Mouse (Mus musculus) midbrain, postnatal 0 days (tissue): Measurements from ENCODE around the gene Gm10490. TPM values are rescaled to one million over a fixed set of nuclear protein-coding genes. Genes with fewer than 3 reads are reported as not detected.

ENCODE experiments used
- ATAC-seq: fragments of 200-750 bp; cut with Nextera tagmentation; 2 replicates; pipeline ENCODE4 v1.8.0; 2017; ENCODE audit warnings: moderate number of reproducible peaks, mild to moderate bottlenecking, moderate TSS enrichment, moderate library complexity; ENCODE audit not compliant: low FRiP score
- DNase-seq: peaks from one replicate; pipeline ENCODE4 v3.0.0-alpha.2; 2015; ENCODE audit warnings: low spot score
- H3K27ac ChIP-seq: fragments of 300-500 bp; sonication (generic); 2 replicates; pipeline ENCODE4 v1.5.1; 2014; ENCODE audit warnings: low read depth, mild to moderate bottlenecking, low read length, mixed read lengths
- H3K27me3 ChIP-seq: fragments of 300-500 bp; sonication (generic); 2 replicates; pipeline ENCODE4 v1.6.1; 2014; ENCODE audit warnings: low read length, control low read depth, mixed read lengths; ENCODE audit not compliant: insufficient read depth
- H3K36me3 ChIP-seq: fragments of 300-500 bp; sonication (generic); 2 replicates; pipeline ENCODE4 v1.6.1; 2014; ENCODE audit warnings: low read length, control low read depth, mixed read lengths; ENCODE audit not compliant: insufficient read depth
- H3K4me1 ChIP-seq: fragments of 300-500 bp; sonication (generic); 2 replicates; pipeline ENCODE4 v1.6.1; 2014; ENCODE audit warnings: mild to moderate bottlenecking, control low read depth, antibody characterized with exemption, low read length, mixed read lengths; ENCODE audit not compliant: insufficient read depth
- H3K4me2 ChIP-seq: fragments of 300-500 bp; sonication (generic); 2 replicates; pipeline ENCODE4 v1.6.1; 2014; ENCODE audit warnings: low read depth, mild to moderate bottlenecking, low read length, mixed read lengths; ENCODE audit not compliant: poor library complexity, severe bottlenecking
- H3K4me3 ChIP-seq: fragments of 300-500 bp; sonication (generic); 2 replicates; pipeline ENCODE4 v1.5.1; 2014; ENCODE audit warnings: low read depth, mild to moderate bottlenecking, low read length, moderate library complexity
- H3K9ac ChIP-seq: fragments of 300-500 bp; sonication (generic); replicated peaks from 2 replicates; pipeline ENCODE4 v1.6.1; 2014; ENCODE audit warnings: mild to moderate bottlenecking, low read length, moderate library complexity, mixed read lengths; ENCODE audit not compliant: poor library complexity, severe bottlenecking
- H3K9me3 ChIP-seq: fragments of 300-500 bp; sonication (generic); 2 replicates; pipeline ENCODE4 v1.6.1; 2016; ENCODE audit warnings: low read length, control low read depth
- CTCF ChIP-seq: IDR thresholded peaks from 2 replicates; pipeline ENCODE4 v1.5.1; 2016; ENCODE audit warnings: antibody characterized with exemption, mild to moderate bottlenecking
- WGBS: fragments of 180-500 bp; shearing (Covaris S2); extraction: QIAGEN DNeasy Blood & Tissue Kit; methylation state at CpG from one replicate; pipeline ENCODE4 v1.1.7; 2014; 5-methylcytosine and 5-hydroxymethylcytosine counted together
- polyA plus RNA-seq: library from polyadenylated mRNA; unstranded; fragments of >200 nt; fragmentation: Nextera tagmentation; extraction: Ambion mirVana; gene quantifications from 2 replicates; pipeline ENCODE4 v1.2.1, GENCODE M21; 2015
- total RNA-seq: library from RNA; depleted of rRNA; stranded (reverse); fragments of >200 nt; gene quantifications from 2 replicates; pipeline ENCODE4 v1.2.3, GENCODE M21; 2014; rRNA removed

Gm10490 gene
- total and polyA plus RNA-seq, 2 experiments from 2014 or later = not detected

DNA sequence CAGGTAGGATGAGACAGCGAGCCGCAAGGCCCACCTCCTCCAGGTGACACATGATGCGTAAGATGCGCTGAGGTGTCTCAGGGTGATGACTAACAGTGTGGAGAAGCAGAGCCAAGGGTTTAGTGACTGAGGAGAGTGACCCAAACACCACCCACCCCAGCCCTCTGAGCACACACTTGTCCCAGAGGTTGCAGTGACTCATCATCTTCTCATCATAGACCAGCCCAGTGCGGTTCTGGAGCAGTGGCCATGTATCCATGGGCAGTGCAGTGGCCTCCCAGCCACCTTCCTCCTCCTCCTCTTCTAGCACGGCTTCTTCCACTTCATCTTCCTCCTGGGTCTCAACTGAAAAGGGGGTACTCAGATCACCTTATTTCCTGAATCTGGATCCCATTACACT, 28.3 kb downstream of the Gm10490 start:
- Histone ChIP-seq H3K9ac (no peak overlapping the region), H3K4me1 (no peaks in the 10 kb centered on the region), H3K9me3 (no peaks in the 10 kb centered on the region), H3K4me3 (no peak overlapping the region), H3K4me2 (no peak overlapping the region), H3K36me3 (peaks cover 11% of the 10 kb centered on the region; the same call in 1 of the 2 replicates), H3K27ac (no peak overlapping the region), H3K27me3 (no peaks in the 10 kb centered on the region)
- 97% methylated on average over 6 of the region's 6 CpGs for whole genome bisulfite sequencing
- no peak for TF ChIP-seq CTCF
- ATAC-seq (no peak), DNase-seq (no peak)

DNA sequence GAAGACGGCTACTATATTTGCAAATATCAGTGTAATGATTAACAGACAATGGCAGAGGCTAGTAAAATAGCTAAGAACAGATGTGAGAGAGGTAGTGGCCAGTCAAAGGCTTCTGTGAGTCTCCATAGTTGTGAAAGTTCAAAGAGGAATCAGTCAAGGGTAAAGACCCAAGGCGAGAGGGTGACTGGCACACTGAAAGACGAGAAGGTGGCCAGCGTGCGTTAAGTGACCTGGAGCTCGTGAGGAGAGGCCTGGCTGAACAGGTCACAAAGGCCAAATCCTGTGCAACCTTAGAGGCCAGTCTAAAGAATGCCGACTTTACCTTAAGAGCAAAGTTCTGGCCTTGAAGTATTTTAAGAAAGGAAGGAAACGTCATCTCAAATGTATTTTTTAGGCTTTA, 36.3 kb downstream of the Gm10490 start:
- no peak overlapping the region for H3K9ac ChIP-seq
- no peaks in the 10 kb centered on the region for H3K27me3 ChIP-seq
- H3K4me1 ChIP-seq = no peaks in the 10 kb centered on the region
- H3K27ac ChIP-seq = no peak overlapping the region
- 75% methylated on average over 8 of the region's 8 CpGs for WGBS
- ATAC-seq = no peak
- DNase-seq = no peak
- H3K4me2 ChIP-seq = no peak overlapping the region
- H3K36me3 ChIP-seq = 0 out of 2 replicates have a peak, but pooled peaks cover 2% of the 10 kb centered on the region
- no peak for TF ChIP-seq CTCF
- H3K4me3 ChIP-seq = no peak overlapping the region
- H3K9me3 ChIP-seq = no peaks in the 10 kb centered on the region

GRCm38 (mm10) chrX:7947108-7947899, 38.0 kb downstream of the Gm10490 start, which contains the start of gene Hdac6:
Gene Hdac6, minus strand, starts transcription at chrX:7947889.
- Histone ChIP-seq H3K36me3 (0 out of 2 replicates have a peak, but pooled peaks cover 2% of the 10 kb centered on the region), H3K4me3 (peak within 1 kb of the TSS; percentile 43), H3K4me1 (no peaks in the 10 kb centered on the region), H3K4me2 (peak within 1 kb of the TSS; percentile 54), H3K27me3 (no peaks in the 10 kb centered on the region), H3K9me3 (no peaks in the 10 kb centered on the region), H3K9ac (peak within 1 kb of the TSS; percentile 54), H3K27ac (peak within 1 kb of the TSS; percentile 71)
- TF ChIP-seq CTCF = no peak
- DNase-seq (peak; percentile 1), ATAC-seq (peak; percentile 35; the same call in 1 of the 2 replicates)
- 22% methylated on average over 36 of the region's 37 CpGs for WGBS

DNA sequence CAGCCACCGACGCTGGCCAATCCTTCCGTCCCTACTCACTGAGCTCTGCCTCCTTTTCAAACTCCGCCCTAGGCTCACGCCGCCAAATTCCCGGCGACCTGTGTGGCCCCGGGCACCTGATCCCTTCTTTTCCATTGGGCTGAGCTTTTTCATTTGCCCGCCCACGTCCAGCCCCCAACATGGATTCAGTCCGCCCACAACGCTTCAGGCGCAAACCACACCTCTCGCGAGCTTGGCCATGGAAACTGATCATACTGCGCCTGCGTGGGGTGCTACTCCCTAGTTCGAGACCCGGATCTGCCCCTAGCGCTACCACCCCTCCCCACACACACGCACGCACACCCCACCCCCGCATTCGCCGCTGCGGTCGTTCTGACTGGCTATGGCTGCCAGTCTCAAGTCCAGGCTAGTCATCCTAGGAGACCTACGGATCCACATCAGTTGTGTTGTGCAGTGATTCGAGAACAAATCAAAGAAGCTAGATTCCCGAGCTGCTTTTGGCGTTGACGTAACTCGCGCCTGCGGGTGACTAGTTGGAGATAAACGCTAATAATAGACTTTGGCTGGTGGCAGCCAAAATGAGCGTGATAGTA, 38.7 kb downstream of the Gm10490 start:
- peak; percentile 96 for ATAC-seq

GRCm38 (mm10) chrX:7950091-7950490, 40.7 kb downstream of the Gm10490 start:
- ATAC-seq (no peak), DNase-seq (no peak)
- Histone ChIP-seq H3K9me3 (no peaks in the 10 kb centered on the region), H3K4me1 (no peaks in the 10 kb centered on the region), H3K9ac (no peak overlapping the region), H3K27ac (no peak overlapping the region), H3K36me3 (no peaks in the 10 kb centered on the region), H3K4me2 (no peak overlapping the region), H3K27me3 (no peaks in the 10 kb centered on the region), H3K4me3 (no peak overlapping the region)
- no peak for TF ChIP-seq CTCF
- WGBS = 89% methylated on average over 7 of the region's 7 CpGs

More for the DNA sequence above, 38.7 kb downstream of the Gm10490 start:
- no peak for TF ChIP-seq CTCF
- peak overlapping the region; percentile 36 for H3K4me2 ChIP-seq
- peak overlapping the region; percentile 65 for H3K27ac ChIP-seq
- peak overlapping the region; percentile 43 for H3K4me3 ChIP-seq
- no peaks in the 10 kb centered on the region for H3K9me3 ChIP-seq
- H3K9ac ChIP-seq = no peak overlapping the region
- H3K4me1 ChIP-seq = no peaks in the 10 kb centered on the region
- DNase-seq = peak; percentile 96
- H3K27me3 ChIP-seq = no peaks in the 10 kb centered on the region
- 28% methylated on average over 38 of the region's 38 CpGs for WGBS
- H3K36me3 ChIP-seq = no peaks in the 10 kb centered on the region

DNA sequence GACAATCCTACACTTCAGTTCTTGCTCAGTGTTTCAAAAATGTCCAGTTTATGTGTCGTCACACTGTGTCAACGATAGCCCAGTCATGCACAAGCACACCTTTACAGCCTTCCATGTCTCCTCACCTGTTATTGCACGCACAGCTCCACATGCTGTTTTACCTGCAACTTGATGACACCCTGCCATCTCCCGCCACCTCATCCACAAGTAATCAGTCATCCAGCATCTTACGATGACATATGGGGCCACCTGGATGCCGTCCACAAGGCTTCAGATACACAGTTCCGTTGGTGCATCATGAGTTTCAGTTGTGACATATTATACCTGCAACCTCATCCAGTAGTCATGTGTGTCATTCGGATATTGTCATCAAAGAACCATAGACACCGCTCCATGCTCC, 49.5 kb downstream of the Gm10490 start:
- 92% methylated on average over 9 of the region's 9 CpGs for WGBS
- Histone ChIP-seq H3K4me2 (no peak overlapping the region), H3K9me3 (no peaks in the 10 kb centered on the region), H3K4me1 (no peaks in the 10 kb centered on the region), H3K9ac (no peak overlapping the region), H3K27ac (no peak overlapping the region), H3K36me3 (no peaks in the 10 kb centered on the region), H3K4me3 (no peak overlapping the region), H3K27me3 (no peaks in the 10 kb centered on the region)
- DNase-seq = no peak
- TF ChIP-seq CTCF = no peak
- ATAC-seq = no peak

Other genes with a start within 250 kb of the Gm10490 start
- gene Plp2, start 238.2 kb upstream of the Gm10490 start, total RNA-seq = 9.1 and 16.4 TPM in 2 replicates
- gene Plp2, start 238.2 kb upstream of the Gm10490 start, polyA plus RNA-seq = 18.9 and 20.0 TPM in 2 replicates
- gene Magix, start 228.3 kb upstream of the Gm10490 start, total RNA-seq = not detected in 2 replicates
- 0.07 and 0.13 TPM in 2 replicates for gene Magix, start 228.3 kb upstream of the Gm10490 start, polyA plus RNA-seq
- 11.9 and 25.1 TPM in 2 replicates for gene Gpkow, start 212.4 kb upstream of the Gm10490 start, total RNA-seq
- gene Gpkow, start 212.4 kb upstream of the Gm10490 start, polyA plus RNA-seq = 41.6 and 42.3 TPM in 2 replicates
- 34.6 and 42.0 TPM in 2 replicates for gene Wdr45, start 195.2 kb upstream of the Gm10490 start, total RNA-seq
- gene Wdr45, start 195.2 kb upstream of the Gm10490 start, polyA plus RNA-seq = 27.2 and 30.5 TPM in 2 replicates
- 0.71 TPM in 1 of 2 replicates, not detected in the other for gene Gm45208, start 187.3 kb upstream of the Gm10490 start, total RNA-seq
- not detected in 2 replicates for gene Gm45208, start 187.3 kb upstream of the Gm10490 start, polyA plus RNA-seq
- gene Praf2, start 181.1 kb upstream of the Gm10490 start, total RNA-seq = 110 and 134 TPM in 2 replicates
- 136 and 146 TPM in 2 replicates for gene Praf2, start 181.1 kb upstream of the Gm10490 start, polyA plus RNA-seq
- 272 and 352 TPM in 2 replicates for gene Ccdc120, start 158.6 kb upstream of the Gm10490 start, total RNA-seq
- gene Ccdc120, start 158.6 kb upstream of the Gm10490 start, polyA plus RNA-seq = 64.9 and 71.6 TPM in 2 replicates
- 21.0 and 22.3 TPM in 2 replicates for gene Tfe3, start 147.0 kb upstream of the Gm10490 start, total RNA-seq
- gene Tfe3, start 147.0 kb upstream of the Gm10490 start, polyA plus RNA-seq = 20.0 and 21.0 TPM in 2 replicates
- 27.2 and 36.3 TPM in 2 replicates for gene Gripap1, start 119.8 kb upstream of the Gm10490 start, total RNA-seq
- gene Gripap1, start 119.8 kb upstream of the Gm10490 start, polyA plus RNA-seq = 63.9 and 68.4 TPM in 2 replicates
- 3.1 and 5.2 TPM in 2 replicates for gene Kcnd1, start 87.3 kb upstream of the Gm10490 start, total RNA-seq
- gene Kcnd1, start 87.3 kb upstream of the Gm10490 start, polyA plus RNA-seq = 4.6 and 5.3 TPM in 2 replicates
- gene Otud5, start 68.2 kb upstream of the Gm10490 start, total RNA-seq = 61.2 and 68.3 TPM in 2 replicates
- 37.0 and 39.6 TPM in 2 replicates for gene Otud5, start 68.2 kb upstream of the Gm10490 start, polyA plus RNA-seq
- gene Pim2, start 31.3 kb upstream of the Gm10490 start, total RNA-seq = 12.7 and 17.4 TPM in 2 replicates
- 20.4 and 20.9 TPM in 2 replicates for gene Pim2, start 31.3 kb upstream of the Gm10490 start, polyA plus RNA-seq
- 50.2 and 67.0 TPM in 2 replicates for gene Slc35a2, start 25.5 kb upstream of the Gm10490 start, total RNA-seq
- gene Slc35a2, start 25.5 kb upstream of the Gm10490 start, polyA plus RNA-seq = 42.9 and 46.2 TPM in 2 replicates
- gene Pqbp1, start 10.3 kb upstream of the Gm10490 start, total RNA-seq = 136 and 143 TPM in 2 replicates
- gene Pqbp1, start 10.3 kb upstream of the Gm10490 start, polyA plus RNA-seq = 232 and 234 TPM in 2 replicates
- 42.6 and 43.4 TPM in 2 replicates for gene Timm17b, start 10.2 kb upstream of the Gm10490 start, total RNA-seq
- 141 and 145 TPM in 2 replicates for gene Timm17b, start 10.2 kb upstream of the Gm10490 start, polyA plus RNA-seq
- gene Gm10491, start 1.7 kb upstream of the Gm10490 start, total RNA-seq = not detected in 2 replicates
- gene Gm10491, start 1.7 kb upstream of the Gm10490 start, polyA plus RNA-seq = not detected in 2 replicates
- 111 and 161 TPM in 2 replicates for gene Pcsk1n, start 10.3 kb downstream of the Gm10490 start, total RNA-seq
- gene Pcsk1n, start 10.3 kb downstream of the Gm10490 start, polyA plus RNA-seq = 534 and 561 TPM in 2 replicates
- gene Eras, start 19.1 kb downstream of the Gm10490 start, total RNA-seq = not detected in 2 replicates
- not detected in 2 replicates for gene Eras, start 19.1 kb downstream of the Gm10490 start, polyA plus RNA-seq
- 103 and 111 TPM in 2 replicates for gene Hdac6, start 38.3 kb downstream of the Gm10490 start, total RNA-seq
- 65.5 and 68.3 TPM in 2 replicates for gene Hdac6, start 38.3 kb downstream of the Gm10490 start, polyA plus RNA-seq
- not detected in 2 replicates for gene Gata1, start 68.5 kb downstream of the Gm10490 start, total RNA-seq
- not detected in 2 replicates for gene Gata1, start 68.5 kb downstream of the Gm10490 start, polyA plus RNA-seq
- gene Glod5, start 109.0 kb downstream of the Gm10490 start, total RNA-seq = 2.4 TPM in 1 of 2 replicates, not detected in the other
- gene Glod5, start 109.0 kb downstream of the Gm10490 start, polyA plus RNA-seq = 0.81 and 1.1 TPM in 2 replicates
- 32.0 and 45.0 TPM in 2 replicates for gene Suv39h1, start 165.2 kb downstream of the Gm10490 start, total RNA-seq
- 34.8 and 35.4 TPM in 2 replicates for gene Suv39h1, start 165.2 kb downstream of the Gm10490 start, polyA plus RNA-seq
- gene Was, start 181.0 kb downstream of the Gm10490 start, total RNA-seq = 0.52 and 0.60 TPM in 2 replicates
- 0.15 and 0.30 TPM in 2 replicates for gene Was, start 181.0 kb downstream of the Gm10490 start, polyA plus RNA-seq
- 324 and 337 TPM in 2 replicates for gene Wdr13, start 223.3 kb downstream of the Gm10490 start, total RNA-seq
- gene Wdr13, start 223.3 kb downstream of the Gm10490 start, polyA plus RNA-seq = 59.9 and 60.4 TPM in 2 replicates
- gene Rbm3, start 236.3 kb downstream of the Gm10490 start, total RNA-seq = 371 and 394 TPM in 2 replicates
- gene Rbm3, start 236.3 kb downstream of the Gm10490 start, polyA plus RNA-seq = 429 and 432 TPM in 2 replicates